Mouse (Mus musculus) small intestine, adult 2 months (tissue): Measurements from ENCODE around the gene Rarres2.

Source experiments
- CTCF ChIP-seq: fragments of 200-500 bp; IDR thresholded peaks from 2 replicates; pipeline ENCODE4 v1.5.1; 2012; ENCODE audit warnings: low read depth, mild to moderate bottlenecking, control low read depth, inconsistent platforms, low read length, moderate library complexity, mixed read lengths; ENCODE audit not compliant: insufficient replicate concordance, insufficient read length; ENCODE audit errors: extremely low read depth
- POLR2A ChIP-seq: fragments of 200-500 bp; IDR thresholded peaks from 2 replicates; pipeline ENCODE4 v1.6.1; 2012; ENCODE audit warnings: low read depth, mild to moderate bottlenecking, control low read depth, inconsistent platforms, low read length, moderate library complexity

DNA sequence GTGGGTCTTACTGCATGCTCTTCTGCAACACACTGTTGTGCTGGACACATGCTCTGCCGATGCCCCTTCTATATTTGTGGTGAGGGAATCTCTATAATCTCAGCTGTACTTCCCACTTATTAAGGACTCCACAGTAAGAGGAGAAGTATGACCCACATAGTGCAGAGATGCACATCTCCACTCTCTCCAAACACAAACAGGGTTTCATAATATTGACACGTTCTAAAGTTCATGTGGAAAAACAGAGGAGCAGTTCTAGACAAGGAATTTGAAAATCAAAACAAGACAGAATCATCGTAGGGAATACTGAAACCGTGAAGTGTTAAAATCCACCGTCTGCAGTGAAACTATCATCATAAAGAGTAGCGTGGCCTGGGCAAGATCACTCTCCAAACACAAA lies 19.3 kb upstream of the Rarres2 start:
- no peak for TF ChIP-seq CTCF
- no peak for TF ChIP-seq POLR2A
